Mouse (Mus musculus) heart, embryonic 16.5 days (tissue): ENCODE measurements around the gene Atp8a2. TPM values are rescaled to one million over a fixed set of nuclear protein-coding genes. Genes with fewer than 3 reads are reported as not detected.

ENCODE experiments used
- ATAC-seq: fragments of 200-750 bp; cut with Nextera tagmentation; replicated peaks from 2 replicates; pipeline ENCODE4 v1.8.0; 2017; ENCODE audit warnings: moderate number of reproducible peaks; ENCODE audit not compliant: insufficient read depth, low FRiP score; ENCODE audit errors: extremely low read depth
- H3K27ac ChIP-seq: fragments of 300-500 bp; sonication (generic); 2 replicates; pipeline ENCODE4 v1.5.1; 2014; ENCODE audit warnings: mild to moderate bottlenecking, low read length, control low read depth, moderate library complexity
- H3K27me3 ChIP-seq: fragments of 300-500 bp; sonication (generic); 2 replicates; pipeline ENCODE4 v1.6.1; 2014; ENCODE audit warnings: low read length, mixed read lengths; ENCODE audit not compliant: control insufficient read depth, insufficient read depth
- H3K36me3 ChIP-seq: fragments of 300-500 bp; sonication (generic); 2 replicates; pipeline ENCODE4 v1.6.1; 2014; ENCODE audit not compliant: control insufficient read depth, insufficient read depth
- H3K4me1 ChIP-seq: fragments of 300-500 bp; sonication (generic); 2 replicates; pipeline ENCODE4 v1.6.1; 2014; ENCODE audit warnings: low read length, mixed read lengths; ENCODE audit not compliant: control insufficient read depth, insufficient read depth
- H3K4me2 ChIP-seq: fragments of 300-500 bp; sonication (generic); 2 replicates; pipeline ENCODE4 v1.6.1; 2014; ENCODE audit warnings: low read depth, mild to moderate bottlenecking, control low read depth, low read length
- H3K4me3 ChIP-seq: fragments of 300-500 bp; sonication (generic); 2 replicates; pipeline ENCODE4 v1.5.1; 2014; ENCODE audit warnings: mild to moderate bottlenecking, control low read depth, low read length
- H3K9ac ChIP-seq: fragments of 300-500 bp; sonication (generic); 2 replicates; pipeline ENCODE4 v1.6.1; 2014; ENCODE audit warnings: low read length, control low read depth
- H3K9me3 ChIP-seq: fragments of 300-500 bp; sonication (generic); replicated peaks from 2 replicates; pipeline ENCODE4 v1.6.1; 2016; ENCODE audit warnings: low read length; ENCODE audit not compliant: control insufficient read depth
- WGBS: fragments of 180-500 bp; shearing (Covaris S2); extraction: QIAGEN DNeasy Blood & Tissue Kit; methylation state at CpG from one replicate; pipeline ENCODE4 v1.1.7; 2014; 5-methylcytosine and 5-hydroxymethylcytosine counted together
- polyA plus RNA-seq: library from polyadenylated mRNA; unstranded; fragments of >200 nt; fragmentation: Nextera tagmentation; extraction: Ambion mirVana; gene quantifications from 2 replicates; pipeline ENCODE4 v1.2.1, GENCODE M21; 2015

Gene Atp8a2
- polyA plus RNA-seq, 1 experiment from 2014 or later: 6.1 TPM

- Histone ChIP-seq H3K9me3 (no peaks in the 10 kb centered on the region), H3K9ac (peak overlapping the region; percentile 79), H3K4me1 (peaks cover 13% of the 10 kb centered on the region), H3K27me3 (no peaks in the 10 kb centered on the region), H3K36me3 (no peaks in the 10 kb centered on the region), H3K4me3 (peak overlapping the region; percentile 80), H3K27ac (peak overlapping the region; percentile 86), H3K4me2 (peak overlapping the region; percentile 87)
- 0 out of 2 replicates have a peak, but pooled peaks have one; percentile 11 for ATAC-seq
- 24% methylated on average over 9 of the region's 9 CpGs for WGBS
These were observed 20.5 kb downstream of the Atp8a2 start for GRCm38 (mm10) chr14:60176469-60176890.

GRCm38 (mm10) chr14:60172286-60173055, 24.5 kb downstream of the Atp8a2 start:
- Histone ChIP-seq H3K4me3 (no peak overlapping the region), H3K4me1 (peaks cover 13% of the 10 kb centered on the region), H3K9me3 (no peaks in the 10 kb centered on the region), H3K27me3 (no peaks in the 10 kb centered on the region), H3K36me3 (no peaks in the 10 kb centered on the region), H3K9ac (peak overlapping the region; percentile 31; the same call in 1 of the 2 replicates), H3K27ac (peak overlapping the region; percentile 78), H3K4me2 (peak overlapping the region; percentile 45)
- no peak; the same call in 1 of the 2 replicates for ATAC-seq
- WGBS: 25% methylated on average over 12 of the region's 12 CpGs

GRCm38 (mm10) chr14:60170845-60171610, 26.0 kb downstream of the Atp8a2 start:
- WGBS: 77% methylated on average over 16 of the region's 16 CpGs
- peaks cover 13% of the 10 kb centered on the region for H3K4me1 ChIP-seq
- no peak overlapping the region for H3K27ac ChIP-seq
- H3K36me3 ChIP-seq: no peaks in the 10 kb centered on the region
- H3K4me3 ChIP-seq: no peak overlapping the region
- no peaks in the 10 kb centered on the region for H3K27me3 ChIP-seq
- H3K9me3 ChIP-seq: no peaks in the 10 kb centered on the region
- H3K9ac ChIP-seq: no peak overlapping the region
- no peak overlapping the region for H3K4me2 ChIP-seq
- no peak for ATAC-seq

- H3K4me1 ChIP-seq: no peaks in the 10 kb centered on the region
- no peaks in the 10 kb centered on the region for H3K36me3 ChIP-seq
- ATAC-seq: no peak
- no peaks in the 10 kb centered on the region for H3K27me3 ChIP-seq
- no peak overlapping the region for H3K4me2 ChIP-seq
- 80% methylated on average over 3 of the region's 3 CpGs for WGBS
- H3K27ac ChIP-seq: no peak overlapping the region
- no peaks in the 10 kb centered on the region for H3K9me3 ChIP-seq
- no peak overlapping the region for H3K9ac ChIP-seq
- H3K4me3 ChIP-seq: no peak overlapping the region
These were observed 33.6 kb downstream of the Atp8a2 start for GRCm38 (mm10) chr14:60163367-60163766.

GRCm38 (mm10) chr14:60152373-60152772, 44.6 kb downstream of the Atp8a2 start:
- Histone ChIP-seq H3K9me3 (no peaks in the 10 kb centered on the region), H3K9ac (no peak overlapping the region), H3K4me3 (no peak overlapping the region), H3K27me3 (no peaks in the 10 kb centered on the region), H3K27ac (no peak overlapping the region), H3K4me2 (no peak overlapping the region), H3K36me3 (no peaks in the 10 kb centered on the region), H3K4me1 (no peaks in the 10 kb centered on the region)
- WGBS: 81% methylated on average over 11 of the region's 11 CpGs
- no peak for ATAC-seq

- Histone ChIP-seq H3K27me3 (no peaks in the 10 kb centered on the region), H3K4me1 (no peaks in the 10 kb centered on the region), H3K4me3 (no peak overlapping the region), H3K36me3 (no peaks in the 10 kb centered on the region), H3K9ac (no peak overlapping the region), H3K9me3 (no peaks in the 10 kb centered on the region), H3K4me2 (no peak overlapping the region), H3K27ac (no peak overlapping the region)
- WGBS: 46% methylated on average over 3 of the region's 3 CpGs
- ATAC-seq: no peak
These were observed 48.1 kb downstream of the Atp8a2 start for GRCm38 (mm10) chr14:60148893-60149292.

- H3K27me3 ChIP-seq: no peaks in the 10 kb centered on the region
These were observed 53.7 kb downstream of the Atp8a2 start for GRCm38 (mm10) chr14:60143234-60143633.

GRCm38 (mm10) chr14:60138339-60138738, 58.6 kb downstream of the Atp8a2 start:
- no peaks in the 10 kb centered on the region for H3K36me3 ChIP-seq
- no peak for ATAC-seq
- no peaks in the 10 kb centered on the region for H3K4me1 ChIP-seq
- WGBS: 85% methylated on average over 3 of the region's 4 CpGs
- H3K9ac ChIP-seq: no peak overlapping the region
- no peaks in the 10 kb centered on the region for H3K27me3 ChIP-seq
- no peak overlapping the region for H3K27ac ChIP-seq
- H3K4me3 ChIP-seq: no peak overlapping the region
- no peaks in the 10 kb centered on the region for H3K9me3 ChIP-seq
- H3K4me2 ChIP-seq: no peak overlapping the region

More at GRCm38 (mm10) chr14:60143234-60143633, 53.7 kb downstream of the Atp8a2 start:
- no peak for ATAC-seq
- WGBS: 71% methylated on average over 10 of the region's 10 CpGs
- Histone ChIP-seq H3K4me3 (no peak overlapping the region), H3K9me3 (no peaks in the 10 kb centered on the region), H3K4me2 (no peak overlapping the region), H3K27ac (no peak overlapping the region), H3K9ac (no peak overlapping the region), H3K36me3 (no peaks in the 10 kb centered on the region), H3K4me1 (no peaks in the 10 kb centered on the region)

- no peaks in the 10 kb centered on the region for H3K4me1 ChIP-seq
- H3K27me3 ChIP-seq: no peaks in the 10 kb centered on the region
- no peaks in the 10 kb centered on the region for H3K9me3 ChIP-seq
- no peak overlapping the region for H3K4me2 ChIP-seq
- no peaks in the 10 kb centered on the region for H3K36me3 ChIP-seq
- no peak overlapping the region for H3K9ac ChIP-seq
- H3K27ac ChIP-seq: no peak overlapping the region
- no peak for ATAC-seq
- H3K4me3 ChIP-seq: no peak overlapping the region
- 73% methylated on average over 6 of the region's 6 CpGs for WGBS
These were observed 59.2 kb downstream of the Atp8a2 start for GRCm38 (mm10) chr14:60137812-60138211.
